8 mouse cellular contexts compared by ENCODE assay signal in genomic region chr6:135011734-135012116, GRCm38 (mm10). TPM values are rescaled to one million over a fixed set of nuclear protein-coding genes. Genes with fewer than 3 reads are reported as not detected.
DNase-seq lines count a peak whose midpoint lies in the region; ATAC-seq and TF ChIP-seq lines count a peak whose summit lies in the region.

No protein-coding gene starts in this region.

- TF ChIP-seq POLR2A in spleen, adult 2 months (IDR thresholded peaks at IDR 0.05; ENCODE audit: low read depth, low read length) = no peak

- H3K4me1 ChIP-seq in spleen, adult 2 months (ENCODE audit: control insufficient read depth, insufficient read depth, insufficient read length) = peaks cover 2% of the 10 kb centered on the region
- peaks cover 5% of the 10 kb centered on the region; the same call in 1 of the 2 replicates for H3K4me1 ChIP-seq in forebrain, embryonic 11.5 days (replicated peaks; ENCODE audit: control insufficient read depth, insufficient read depth, low read length)
- H3K4me1 ChIP-seq in liver, embryonic 11.5 days (replicated peaks; ENCODE audit: control insufficient read depth, insufficient read depth, low read length) = peaks cover 19% of the 10 kb centered on the region
- H3K4me1 ChIP-seq in stomach, embryonic 15.5 days = peaks cover 6% of the 10 kb centered on the region

- peak overlapping the region; percentile 41 for H3K27ac ChIP-seq in spleen, adult 2 months (ENCODE audit: insufficient read depth, low read length)
- H3K27ac ChIP-seq in forebrain, embryonic 11.5 days (ENCODE audit: low read depth, low read length) = no peak overlapping the region
- H3K27ac ChIP-seq in liver, embryonic 11.5 days (ENCODE audit: low read depth, low read length) = 0 out of 2 replicates have a peak overlapping the region, but pooled peaks have one; percentile 1
- H3K27ac ChIP-seq in stomach, embryonic 15.5 days = peak overlapping the region; percentile 28; the same call in 1 of the 2 replicates

- no peak for TF ChIP-seq CTCF in spleen, adult 2 months (IDR thresholded peaks at IDR 0.05; ENCODE audit: extremely low read depth, insufficient read depth, insufficient read length, insufficient replicate concordance)

- H3K4me3 ChIP-seq in spleen, adult 2 months (ENCODE audit: extremely low read depth, insufficient read depth, insufficient read length) = peak overlapping the region; percentile 73
- peak overlapping the region; percentile 85 for H3K4me3 ChIP-seq in forebrain, embryonic 11.5 days (ENCODE audit: low read depth, low read length)
- H3K4me3 ChIP-seq in liver, embryonic 11.5 days (ENCODE audit: low read depth, low read length) = peak overlapping the region; percentile 77
- peak overlapping the region; percentile 79 for H3K4me3 ChIP-seq in stomach, embryonic 15.5 days (replicated peaks)

- H3K4me2 ChIP-seq in forebrain, embryonic 11.5 days (ENCODE audit: low read depth, low read length, severe bottlenecking) = peak overlapping the region; percentile 85
- H3K4me2 ChIP-seq in liver, embryonic 11.5 days = peak overlapping the region; percentile 73
- peak overlapping the region; percentile 77 for H3K4me2 ChIP-seq in stomach, embryonic 15.5 days

- 1% methylated on average over 14 of the region's 14 CpGs for WGBS in spleen, adult 2 months
- WGBS in forebrain, embryonic 11.5 days = under 1% methylated on average over 14 of the region's 14 CpGs
- 1% methylated on average over 14 of the region's 14 CpGs for WGBS in liver, embryonic 11.5 days
- under 1% methylated on average over 14 of the region's 14 CpGs for WGBS in stomach, embryonic 15.5 days

- H3K9me3 ChIP-seq in forebrain, embryonic 11.5 days (ENCODE audit: control insufficient read depth, low read length) = no peaks in the 10 kb centered on the region
- no peaks in the 10 kb centered on the region for H3K9me3 ChIP-seq in liver, embryonic 11.5 days (ENCODE audit: control insufficient read depth, low read length)
- H3K9me3 ChIP-seq in stomach, embryonic 15.5 days = no peaks in the 10 kb centered on the region

- H3K27me3 ChIP-seq in spleen, adult 2 months (ENCODE audit: control insufficient read depth, insufficient read depth, low read length) = no peaks in the 10 kb centered on the region
- no peaks in the 10 kb centered on the region for H3K27me3 ChIP-seq in forebrain, embryonic 11.5 days (ENCODE audit: control insufficient read depth, insufficient read depth, low read length)
- H3K27me3 ChIP-seq in liver, embryonic 11.5 days (replicated peaks; ENCODE audit: control insufficient read depth, insufficient read depth, low read length) = no peaks in the 10 kb centered on the region
- H3K27me3 ChIP-seq in stomach, embryonic 15.5 days (replicated peaks) = no peaks in the 10 kb centered on the region

- peaks cover 24% of the 10 kb centered on the region for H3K36me3 ChIP-seq in spleen, adult 2 months (ENCODE audit: control insufficient read depth, insufficient read depth, low read length)
- H3K36me3 ChIP-seq in forebrain, embryonic 11.5 days (ENCODE audit: control insufficient read depth, insufficient read depth, low read length) = peaks cover 10% of the 10 kb centered on the region; the same call in 1 of the 2 replicates
- peaks cover 25% of the 10 kb centered on the region for H3K36me3 ChIP-seq in liver, embryonic 11.5 days (ENCODE audit: control insufficient read depth, insufficient read depth, low read length)
- peaks cover 27% of the 10 kb centered on the region for H3K36me3 ChIP-seq in stomach, embryonic 15.5 days

- no peak for DNase-seq in spleen, adult 2 months (ENCODE audit: low read depth in 1 of 2, low spot score in 2 of 2)
- DNase-seq in spleen, postnatal 14 days (ENCODE audit: low spot score in 2 of 2) = no peak
- DNase-seq in forebrain, embryonic 11.5 days (ENCODE audit: low spot score) = no peak
- DNase-seq in liver, embryonic 11.5 days (ENCODE audit: low spot score) = no peak
- DNase-seq in MN1 (ENCODE audit: low spot score) = no peak
- no peak for DNase-seq in right cerebral cortex, postnatal 14 days
- no peak for DNase-seq in embryo, embryonic 10.5 days (ENCODE audit: low spot score)

- ATAC-seq in forebrain, embryonic 11.5 days (replicated peaks; ENCODE audit: low FRiP score) = peak; percentile 57
- ATAC-seq in liver, embryonic 11.5 days (replicated peaks; ENCODE audit: low FRiP score) = peak; percentile 46
- peak; percentile 23; the same call in 1 of the 2 replicates for ATAC-seq in stomach, embryonic 15.5 days (ENCODE audit: insufficient read depth, low FRiP score, low read depth)

- H3K9ac ChIP-seq in forebrain, embryonic 11.5 days (ENCODE audit: low read length) = peak overlapping the region; percentile 78
- H3K9ac ChIP-seq in liver, embryonic 11.5 days (ENCODE audit: low read depth, low read length) = peak overlapping the region; percentile 83
- peak overlapping the region; percentile 64 for H3K9ac ChIP-seq in stomach, embryonic 15.5 days

RNA-seq across cellular contexts. Expression of gene Ddx47, which starts 0.3 kb away (rescaled TPM):
- polyA plus RNA-seq in spleen, adult 2 months (2012; rRNA removed) = 32.3 and 34.6 TPM in 2 replicates
- 105 and 107 TPM in 2 replicates for polyA plus RNA-seq in forebrain, embryonic 11.5 days (2014; fragmentation: Nextera tagmentation; extraction: Ambion mirVana)
- 134 and 142 TPM in 2 replicates for polyA plus RNA-seq in liver, embryonic 11.5 days (2014; fragmentation: Nextera tagmentation; extraction: Ambion mirVana)
- 98.2 and 99.2 TPM in 2 replicates for polyA plus RNA-seq in stomach, embryonic 15.5 days (2015; fragmentation: Nextera tagmentation; extraction: Ambion mirVana)

RNA-seq across cellular contexts. Expression of gene Apold1, which starts 30.2 kb away (rescaled TPM):
- polyA plus RNA-seq in spleen, adult 2 months (2012; rRNA removed) = 1.1 TPM in 2 replicates
- 3.0 and 3.1 TPM in 2 replicates for polyA plus RNA-seq in forebrain, embryonic 11.5 days (2014; fragmentation: Nextera tagmentation; extraction: Ambion mirVana)
- 2.5 and 2.6 TPM in 2 replicates for polyA plus RNA-seq in liver, embryonic 11.5 days (2014; fragmentation: Nextera tagmentation; extraction: Ambion mirVana)
- polyA plus RNA-seq in stomach, embryonic 15.5 days (2015; fragmentation: Nextera tagmentation; extraction: Ambion mirVana) = 3.2 and 3.7 TPM in 2 replicates

RNA-seq across cellular contexts. Expression of gene Gprc5a, which starts 53.7 kb away (rescaled TPM):
- 0.21 TPM in 2 replicates for polyA plus RNA-seq in spleen, adult 2 months (2012; rRNA removed)
- 2.7 and 4.5 TPM in 2 replicates for polyA plus RNA-seq in forebrain, embryonic 11.5 days (2014; fragmentation: Nextera tagmentation; extraction: Ambion mirVana)
- polyA plus RNA-seq in liver, embryonic 11.5 days (2014; fragmentation: Nextera tagmentation; extraction: Ambion mirVana) = 0.80 and 1.4 TPM in 2 replicates
- polyA plus RNA-seq in stomach, embryonic 15.5 days (2015; fragmentation: Nextera tagmentation; extraction: Ambion mirVana) = 12.2 and 13.9 TPM in 2 replicates
